Mouse (Mus musculus) brain, embryonic 14.5 days (tissue): ENCODE results near the gene Gas2l3.

Experiments
- CTCF ChIP-seq: fragments of 200-500 bp; IDR thresholded peaks from 2 replicates; pipeline ENCODE4 v1.5.1; 2012; ENCODE audit warnings: inconsistent platforms, mild to moderate bottlenecking, moderate library complexity, borderline replicate concordance; ENCODE audit not compliant: insufficient read depth, insufficient read length; ENCODE audit errors: extremely low read depth
- POLR2A ChIP-seq: fragments of 200-500 bp; IDR thresholded peaks from 2 replicates; pipeline ENCODE4 v1.6.1; 2012; ENCODE audit warnings: mild to moderate bottlenecking, inconsistent platforms, borderline replicate concordance; ENCODE audit not compliant: poor library complexity, insufficient read depth, insufficient read length, severe bottlenecking; ENCODE audit errors: extremely low read depth

DNA sequence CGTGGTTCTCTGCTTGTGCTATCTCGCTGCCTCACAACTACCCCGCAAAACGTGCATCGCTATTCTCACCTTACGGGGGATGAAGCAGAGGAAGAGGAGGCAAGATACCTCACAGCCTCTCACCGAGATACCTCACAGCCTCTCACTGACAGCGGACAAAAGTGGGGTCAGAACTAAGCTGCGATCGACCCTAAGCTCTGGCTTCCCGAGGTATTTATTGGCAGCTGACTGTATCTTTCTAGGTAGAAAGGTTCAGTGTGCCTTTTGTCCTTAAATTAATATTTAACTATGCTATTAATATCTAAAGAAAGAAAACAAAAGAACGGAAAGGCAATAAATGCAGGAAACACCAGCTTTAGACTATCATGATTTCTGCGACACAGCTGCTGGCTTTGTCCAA is 11.0 kb downstream of the Gas2l3 start:
- TF ChIP-seq POLR2A (no peak), CTCF (no peak)
